Mouse (Mus musculus): ENCODE data around the gene Gm6993. TPM values are rescaled to one million over a fixed set of nuclear protein-coding genes. Genes with fewer than 3 reads are reported as not detected.
A peak's percentile ranks its signal among the peaks of the same experiment; 100 is the strongest.

The Gm6993 gene
- polyA plus RNA-seq (2015; fragmentation: Nextera tagmentation; extraction: Ambion mirVana), result not detected in 2 replicates

DNA sequence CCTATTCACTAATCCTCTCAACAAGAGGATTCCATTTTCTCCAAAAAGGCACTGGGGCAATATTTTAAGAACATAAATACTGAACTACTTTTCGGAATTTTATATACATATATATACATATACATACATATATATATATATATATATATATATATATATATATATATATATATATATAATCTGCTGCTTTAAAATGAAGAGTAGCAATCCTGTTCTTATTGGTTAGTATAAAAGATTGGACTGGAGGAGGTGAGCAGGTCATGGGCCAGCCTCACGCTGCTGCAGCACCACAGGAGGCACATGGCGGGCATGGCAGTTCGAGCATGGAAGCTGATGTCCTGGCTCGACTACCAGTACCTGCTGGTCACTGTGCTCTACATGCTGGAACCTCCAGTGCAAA is at the start of gene Gm6993:
Gm6993 (plus strand) TSS at position 301 of the 400 bp plus-strand sequence.
- ATAC-seq (replicated peaks; ENCODE audit: extremely low read depth, insufficient read depth, low FRiP score), result no peak
- Histone ChIP-seq H3K9me3 (replicated peaks; ENCODE audit: control insufficient read depth, low read length) (no peaks in the 10 kb centered on the region), H3K9ac (ENCODE audit: low read length) (no peak within 1 kb of the TSS), H3K36me3 (ENCODE audit: control insufficient read depth, insufficient read depth) (no peaks in the 10 kb centered on the region), H3K4me1 (ENCODE audit: control insufficient read depth, insufficient read depth, low read length) (peaks cover 9% of the 10 kb centered on the region), H3K4me2 (ENCODE audit: low read depth, low read length) (no peak within 1 kb of the TSS), H3K27me3 (ENCODE audit: control insufficient read depth, insufficient read depth, low read length) (no peaks in the 10 kb centered on the region), H3K4me3 (ENCODE audit: low read length) (no peak within 1 kb of the TSS), H3K27ac (ENCODE audit: low read length) (no peak within 1 kb of the TSS)
- WGBS, result 90% methylated on average over 5 of the region's 5 CpGs

GRCm38 (mm10) chr12:31191329-31191954 is 49.1 kb upstream of the Gm6993 start:
- Histone ChIP-seq H3K27ac (ENCODE audit: low read length) (no peak overlapping the region), H3K9ac (ENCODE audit: low read length) (no peak overlapping the region), H3K4me3 (ENCODE audit: low read length) (no peak overlapping the region), H3K27me3 (ENCODE audit: control insufficient read depth, insufficient read depth, low read length) (no peaks in the 10 kb centered on the region), H3K9me3 (replicated peaks; ENCODE audit: control insufficient read depth, low read length) (no peaks in the 10 kb centered on the region), H3K36me3 (ENCODE audit: control insufficient read depth, insufficient read depth) (no peaks in the 10 kb centered on the region), H3K4me1 (ENCODE audit: control insufficient read depth, insufficient read depth, low read length) (peaks cover 6% of the 10 kb centered on the region), H3K4me2 (ENCODE audit: low read depth, low read length) (no peak overlapping the region)
- peak; percentile 87 for ATAC-seq (replicated peaks; ENCODE audit: extremely low read depth, insufficient read depth, low FRiP score)
- WGBS, result 29% methylated on average over 8 of the region's 8 CpGs

DNA sequence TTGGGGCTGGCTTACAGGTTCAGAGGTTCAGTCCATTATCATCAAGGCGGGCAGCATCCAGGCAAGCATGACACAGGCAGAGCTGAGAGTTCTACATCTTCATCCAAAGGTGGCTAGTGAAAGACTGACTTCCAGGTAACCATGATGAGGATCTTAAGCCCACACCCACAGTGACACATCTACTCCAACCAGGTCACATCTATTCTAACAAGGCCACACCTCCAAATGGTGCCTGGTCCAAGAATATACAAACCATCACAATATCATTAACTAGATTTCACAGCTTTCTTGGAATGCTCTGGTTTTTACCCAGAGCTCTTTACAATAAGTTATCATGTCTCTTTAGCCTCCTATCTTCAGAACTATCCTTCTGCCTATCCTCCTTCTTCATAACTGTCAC is 38.1 kb upstream of the Gm6993 start:
- H3K4me3 ChIP-seq (ENCODE audit: low read length), result no peak overlapping the region
- no peaks in the 10 kb centered on the region for H3K27me3 ChIP-seq (ENCODE audit: control insufficient read depth, insufficient read depth, low read length)

DNA sequence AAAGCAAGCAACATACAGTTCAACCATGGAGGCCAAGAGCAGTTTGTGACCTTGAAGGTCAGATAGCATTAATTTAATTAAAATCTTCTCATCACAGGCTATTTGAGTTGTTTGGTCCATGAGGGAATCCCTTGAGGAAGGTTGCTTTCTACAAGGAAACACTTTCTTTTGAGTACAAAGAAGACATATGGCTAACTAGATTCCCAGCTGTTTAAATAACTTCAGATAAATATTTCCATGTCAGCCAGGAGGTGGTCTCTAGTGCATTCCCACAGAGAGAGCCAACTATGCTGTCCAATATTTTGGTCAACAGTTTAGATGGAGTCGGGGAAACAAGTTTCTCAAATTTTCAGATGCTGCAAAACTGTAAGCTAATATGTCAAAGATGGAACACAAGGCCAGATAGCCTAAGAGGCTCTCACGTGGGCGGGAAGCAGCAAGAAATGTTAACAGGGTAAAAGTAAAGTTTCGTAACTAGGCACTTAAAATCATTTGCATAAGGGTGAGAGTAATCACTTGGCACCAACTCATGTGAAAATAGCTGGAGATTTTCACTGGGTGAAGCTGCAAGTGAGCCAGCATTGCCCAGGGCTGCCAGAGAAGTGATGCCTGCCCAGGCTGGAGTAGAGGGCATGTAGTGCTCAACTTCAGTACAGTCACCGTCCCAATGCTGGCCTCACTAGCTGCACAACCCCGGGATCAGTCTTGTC is 36.7 kb upstream of the Gm6993 start:
- Histone ChIP-seq H3K27me3 (ENCODE audit: control insufficient read depth, insufficient read depth, low read length) (no peaks in the 10 kb centered on the region), H3K4me3 (ENCODE audit: low read length) (no peak overlapping the region), H3K27ac (ENCODE audit: low read length) (0 out of 2 replicates have a peak overlapping the region, but pooled peaks have one; percentile 8), H3K4me2 (ENCODE audit: low read depth, low read length) (no peak overlapping the region), H3K9me3 (replicated peaks; ENCODE audit: control insufficient read depth, low read length) (no peaks in the 10 kb centered on the region), H3K36me3 (ENCODE audit: control insufficient read depth, insufficient read depth) (no peaks in the 10 kb centered on the region), H3K9ac (ENCODE audit: low read length) (no peak overlapping the region), H3K4me1 (ENCODE audit: control insufficient read depth, insufficient read depth, low read length) (peaks cover 7% of the 10 kb centered on the region)
- WGBS, result 63% methylated on average over 6 of the region's 6 CpGs
- ATAC-seq (replicated peaks; ENCODE audit: extremely low read depth, insufficient read depth, low FRiP score), result 0 out of 2 replicates have a peak, but pooled peaks have one; percentile 18

More for the DNA sequence above, 38.1 kb upstream of the Gm6993 start:
- H3K36me3 ChIP-seq (ENCODE audit: control insufficient read depth, insufficient read depth), result no peaks in the 10 kb centered on the region
- no peak overlapping the region for H3K9ac ChIP-seq (ENCODE audit: low read length)
- no peaks in the 10 kb centered on the region for H3K9me3 ChIP-seq (replicated peaks; ENCODE audit: control insufficient read depth, low read length)
- H3K4me2 ChIP-seq (ENCODE audit: low read depth, low read length), result no peak overlapping the region
- H3K4me1 ChIP-seq (ENCODE audit: control insufficient read depth, insufficient read depth, low read length), result peaks cover 2% of the 10 kb centered on the region; the same call in 1 of the 2 replicates
- ATAC-seq (replicated peaks; ENCODE audit: extremely low read depth, insufficient read depth, low FRiP score), result no peak
- WGBS, result 91% methylated on average over 1 of the region's 1 CpGs
- H3K27ac ChIP-seq (ENCODE audit: low read length), result no peak overlapping the region

DNA sequence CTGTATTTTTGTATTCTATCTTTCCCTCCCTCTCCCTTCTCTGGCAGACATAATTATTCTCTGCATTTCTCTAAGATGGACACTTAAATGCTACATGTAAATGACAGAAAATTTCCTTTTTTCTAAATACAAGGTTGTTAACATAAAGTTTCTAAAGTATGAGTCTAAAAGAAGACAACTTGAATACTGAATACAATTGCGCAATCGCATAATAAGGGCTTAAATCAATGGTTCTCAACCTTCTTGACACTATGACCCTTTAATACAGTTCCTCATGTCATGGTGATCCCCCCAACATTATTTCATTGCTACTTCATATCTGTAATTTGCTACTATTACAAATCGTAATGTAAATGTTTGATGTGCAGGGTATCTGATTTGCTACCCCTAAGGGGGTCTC is 35.7 kb upstream of the Gm6993 start:
- no peak overlapping the region for H3K27ac ChIP-seq (ENCODE audit: low read length)
- H3K36me3 ChIP-seq (ENCODE audit: control insufficient read depth, insufficient read depth), result no peaks in the 10 kb centered on the region
- WGBS, result 93% methylated on average over 3 of the region's 3 CpGs
- peaks cover 11% of the 10 kb centered on the region for H3K4me1 ChIP-seq (ENCODE audit: control insufficient read depth, insufficient read depth, low read length)
- H3K4me3 ChIP-seq (ENCODE audit: low read length), result no peak overlapping the region
- H3K27me3 ChIP-seq (ENCODE audit: control insufficient read depth, insufficient read depth, low read length), result no peaks in the 10 kb centered on the region
- ATAC-seq (replicated peaks; ENCODE audit: extremely low read depth, insufficient read depth, low FRiP score), result no peak
- H3K9me3 ChIP-seq (replicated peaks; ENCODE audit: control insufficient read depth, low read length), result no peaks in the 10 kb centered on the region
- no peak overlapping the region for H3K9ac ChIP-seq (ENCODE audit: low read length)
- no peak overlapping the region for H3K4me2 ChIP-seq (ENCODE audit: low read depth, low read length)

- WGBS, result 71% methylated on average over 10 of the region's 10 CpGs
- H3K27me3 ChIP-seq (ENCODE audit: control insufficient read depth, insufficient read depth, low read length), result no peaks in the 10 kb centered on the region
- no peak overlapping the region for H3K4me3 ChIP-seq (ENCODE audit: low read length)
- no peak overlapping the region for H3K9ac ChIP-seq (ENCODE audit: low read length)
- H3K4me2 ChIP-seq (ENCODE audit: low read depth, low read length), result no peak overlapping the region
- no peaks in the 10 kb centered on the region for H3K36me3 ChIP-seq (ENCODE audit: control insufficient read depth, insufficient read depth)
- H3K4me1 ChIP-seq (ENCODE audit: control insufficient read depth, insufficient read depth, low read length), result peaks cover 11% of the 10 kb centered on the region
- no peak for ATAC-seq (replicated peaks; ENCODE audit: extremely low read depth, insufficient read depth, low FRiP score)
- H3K9me3 ChIP-seq (replicated peaks; ENCODE audit: control insufficient read depth, low read length), result no peaks in the 10 kb centered on the region
- H3K27ac ChIP-seq (ENCODE audit: low read length), result no peak overlapping the region
These were observed 34.5 kb upstream of the Gm6993 start for GRCm38 (mm10) chr12:31205983-31206633.

GRCm38 (mm10) chr12:31208766-31209165 is 31.8 kb upstream of the Gm6993 start:
- Histone ChIP-seq H3K27ac (ENCODE audit: low read length) (no peak overlapping the region), H3K9me3 (replicated peaks; ENCODE audit: control insufficient read depth, low read length) (no peaks in the 10 kb centered on the region)
- 71% methylated on average over 6 of the region's 6 CpGs for WGBS

GRCm38 (mm10) chr12:31209377-31209805 is 31.2 kb upstream of the Gm6993 start:
- no peak overlapping the region for H3K27ac ChIP-seq (ENCODE audit: low read length)
- no peak for ATAC-seq (replicated peaks; ENCODE audit: extremely low read depth, insufficient read depth, low FRiP score)

More at GRCm38 (mm10) chr12:31208766-31209165, 31.8 kb upstream of the Gm6993 start:
- ATAC-seq (replicated peaks; ENCODE audit: extremely low read depth, insufficient read depth, low FRiP score), result no peak
- Histone ChIP-seq H3K27me3 (ENCODE audit: control insufficient read depth, insufficient read depth, low read length) (no peaks in the 10 kb centered on the region), H3K4me3 (ENCODE audit: low read length) (no peak overlapping the region), H3K36me3 (ENCODE audit: control insufficient read depth, insufficient read depth) (no peaks in the 10 kb centered on the region), H3K4me2 (ENCODE audit: low read depth, low read length) (no peak overlapping the region), H3K4me1 (ENCODE audit: control insufficient read depth, insufficient read depth, low read length) (peaks cover 18% of the 10 kb centered on the region), H3K9ac (ENCODE audit: low read length) (no peak overlapping the region)

GRCm38 (mm10) chr12:31213556-31213955 is 27.0 kb upstream of the Gm6993 start:
- WGBS, result 34% methylated on average over 7 of the region's 7 CpGs
- Histone ChIP-seq H3K27me3 (ENCODE audit: control insufficient read depth, insufficient read depth, low read length) (no peaks in the 10 kb centered on the region), H3K9ac (ENCODE audit: low read length) (0 out of 2 replicates have a peak overlapping the region, but pooled peaks have one; percentile 15), H3K4me1 (ENCODE audit: control insufficient read depth, insufficient read depth, low read length) (peaks cover 17% of the 10 kb centered on the region), H3K4me3 (ENCODE audit: low read length) (no peak overlapping the region), H3K9me3 (replicated peaks; ENCODE audit: control insufficient read depth, low read length) (no peaks in the 10 kb centered on the region), H3K36me3 (ENCODE audit: control insufficient read depth, insufficient read depth) (no peaks in the 10 kb centered on the region), H3K27ac (ENCODE audit: low read length) (peak overlapping the region; percentile 78), H3K4me2 (ENCODE audit: low read depth, low read length) (peak overlapping the region; percentile 27; the same call in 1 of the 2 replicates)
- peak; percentile 45 for ATAC-seq (replicated peaks; ENCODE audit: extremely low read depth, insufficient read depth, low FRiP score)

More at GRCm38 (mm10) chr12:31209377-31209805, 31.2 kb upstream of the Gm6993 start:
- Histone ChIP-seq H3K9ac (ENCODE audit: low read length) (no peak overlapping the region), H3K4me2 (ENCODE audit: low read depth, low read length) (no peak overlapping the region), H3K9me3 (replicated peaks; ENCODE audit: control insufficient read depth, low read length) (no peaks in the 10 kb centered on the region), H3K4me1 (ENCODE audit: control insufficient read depth, insufficient read depth, low read length) (peaks cover 20% of the 10 kb centered on the region), H3K36me3 (ENCODE audit: control insufficient read depth, insufficient read depth) (no peaks in the 10 kb centered on the region), H3K27me3 (ENCODE audit: control insufficient read depth, insufficient read depth, low read length) (no peaks in the 10 kb centered on the region), H3K4me3 (ENCODE audit: low read length) (no peak overlapping the region)
- 62% methylated on average over 5 of the region's 5 CpGs for WGBS

Measured in heart, embryonic 16.5 days (tissue).